Mouse (Mus musculus): ENCODE results near the gene C7. TPM values are rescaled to one million over a fixed set of nuclear protein-coding genes. Genes with fewer than 3 reads are reported as not detected.

The C7 gene
- polyA plus RNA-seq (2014; fragmentation: Illumina TruSeq; extraction: RNeasy Lipid Tissue Mini Kit (QIAGEN cat#74804); ENCODE audit: insufficient read depth, low read depth, low replicate concordance) = 34.4 TPM

GRCm38 (mm10) chr15:5063635-5064034 is at the start of gene C7:
TSS of gene C7 (minus strand) at chr15:5063740.

DNA sequence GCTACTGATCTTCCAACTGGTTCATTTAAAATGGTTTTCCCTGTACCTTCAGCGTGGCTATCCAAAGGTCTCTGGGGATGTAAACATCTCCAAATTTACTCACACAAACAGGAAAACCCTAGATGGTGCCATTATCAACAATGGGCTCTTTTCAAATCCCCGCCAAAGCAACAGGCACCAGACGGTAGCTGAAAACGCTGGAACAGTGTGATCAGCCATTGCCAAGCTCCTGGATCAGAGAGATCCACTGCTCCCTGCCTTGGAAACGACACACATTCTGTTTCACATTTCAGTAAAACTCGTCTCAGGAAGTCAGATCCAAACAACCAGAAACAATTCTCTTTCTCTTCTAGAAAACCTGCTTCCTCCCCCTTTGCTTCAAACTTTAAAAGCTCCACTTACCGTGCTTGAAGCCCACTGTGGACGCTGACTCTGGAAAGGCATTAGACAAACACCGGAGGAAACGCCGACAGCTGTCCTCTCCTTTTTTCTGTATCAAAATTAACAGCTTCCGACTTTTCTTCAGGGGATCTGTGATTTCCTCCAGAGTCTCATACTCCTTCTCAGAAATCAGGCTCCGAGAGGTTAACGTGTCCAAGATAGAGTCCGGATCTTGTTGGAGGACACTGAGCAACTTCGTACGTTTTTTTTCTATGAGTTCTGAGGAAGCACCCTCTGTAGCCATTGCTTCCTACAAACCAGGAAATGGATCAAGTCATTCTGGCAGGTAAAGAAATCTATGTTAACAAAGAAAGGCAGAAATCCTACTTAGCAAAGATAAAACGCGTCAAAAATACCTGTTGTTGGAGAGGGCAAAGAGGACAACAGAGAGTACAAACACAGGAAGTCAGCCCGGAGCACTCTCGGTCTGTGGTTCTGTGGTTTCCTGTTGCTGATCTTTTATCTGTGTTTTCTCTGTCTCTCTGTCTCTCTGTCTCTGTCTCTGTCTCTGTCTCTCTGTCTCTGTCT is 44.4 kb upstream of the C7 start, which contains the start of gene Card6:
Gene Card6, minus strand, starts transcription at position 854 of the 969 bp plus-strand sequence.

Other genes with a start within 250 kb of the C7 start
- not detected for gene Mroh2b, start 165.0 kb downstream of the C7 start, polyA plus RNA-seq (2014; fragmentation: Illumina TruSeq; extraction: RNeasy Lipid Tissue Mini Kit (QIAGEN cat#74804); ENCODE audit: insufficient read depth, low read depth, low replicate concordance)
- gene Card6, start 44.8 kb upstream of the C7 start, polyA plus RNA-seq (2014; fragmentation: Illumina TruSeq; extraction: RNeasy Lipid Tissue Mini Kit (QIAGEN cat#74804); ENCODE audit: insufficient read depth, low read depth, low replicate concordance) = 2.2 TPM
- 1,163 TPM for gene Rpl37, start 52.9 kb upstream of the C7 start, polyA plus RNA-seq (2014; fragmentation: Illumina TruSeq; extraction: RNeasy Lipid Tissue Mini Kit (QIAGEN cat#74804); ENCODE audit: insufficient read depth, low read depth, low replicate concordance)
- gene Prkaa1, start 80.1 kb upstream of the C7 start, polyA plus RNA-seq (2014; fragmentation: Illumina TruSeq; extraction: RNeasy Lipid Tissue Mini Kit (QIAGEN cat#74804); ENCODE audit: insufficient read depth, low read depth, low replicate concordance) = 11.5 TPM
- 22.6 TPM for gene Ttc33, start 121.8 kb upstream of the C7 start, polyA plus RNA-seq (2014; fragmentation: Illumina TruSeq; extraction: RNeasy Lipid Tissue Mini Kit (QIAGEN cat#74804); ENCODE audit: insufficient read depth, low read depth, low replicate concordance)
- gene Ptger4, start 180.4 kb upstream of the C7 start, polyA plus RNA-seq (2014; fragmentation: Illumina TruSeq; extraction: RNeasy Lipid Tissue Mini Kit (QIAGEN cat#74804); ENCODE audit: insufficient read depth, low read depth, low replicate concordance) = 2.3 TPM